In genomic region chr1:180031705-180032548, GRCm38 (mm10) we compare ENCODE assay signal across 21 mouse cellular contexts.
DNase-seq lines count a peak whose midpoint lies in the region; ATAC-seq lines count a peak whose summit lies in the region.
"Had no signal": no experiment of that assay in that cellular context is flagged by ENCODE, and none has a peak within 500 bp of the region (broad histone marks: within the 10 kb centered on the region; RNA-seq: fewer than 3 reads in every experiment).

No protein-coding gene starts in this region.

- H3K27ac ChIP-seq in liver, embryonic 11.5 days (ENCODE audit: low read depth, low read length): peak overlapping the region; percentile 59
- peak overlapping the region; percentile 76 for H3K27ac ChIP-seq in liver, embryonic 15.5 days (replicated peaks)
- H3K27ac ChIP-seq: embryonic facial prominence, embryonic 12.5 days; forebrain, embryonic 13.5 days; gastrocnemius, adult 2 months; heart, embryonic 13.5 days; hindbrain, embryonic 15.5 days had no signal

- H3K9me3 ChIP-seq in liver, embryonic 11.5 days (ENCODE audit: control insufficient read depth, low read length): no peaks in the 10 kb centered on the region
- H3K9me3 ChIP-seq in liver, embryonic 15.5 days (replicated peaks): no peaks in the 10 kb centered on the region
- H3K9me3 ChIP-seq: embryonic facial prominence, embryonic 12.5 days; forebrain, embryonic 13.5 days; heart, embryonic 13.5 days; hindbrain, embryonic 15.5 days had no signal

- peak overlapping the region; percentile 43 for H3K4me2 ChIP-seq in liver, embryonic 11.5 days
- peak overlapping the region; percentile 45 for H3K4me2 ChIP-seq in liver, embryonic 15.5 days
- H3K4me2 ChIP-seq: embryonic facial prominence, embryonic 12.5 days; forebrain, embryonic 13.5 days; heart, embryonic 13.5 days; hindbrain, embryonic 15.5 days had no signal

- no peaks in the 10 kb centered on the region for H3K27me3 ChIP-seq in liver, embryonic 11.5 days (replicated peaks; ENCODE audit: control insufficient read depth, insufficient read depth, low read length)
- no peaks in the 10 kb centered on the region for H3K27me3 ChIP-seq in liver, embryonic 15.5 days
- H3K27me3 ChIP-seq: embryonic facial prominence, embryonic 12.5 days; forebrain, embryonic 13.5 days; heart, embryonic 13.5 days; hindbrain, embryonic 15.5 days had no signal

- 67% methylated on average over 5 of the region's 5 CpGs for WGBS in liver, embryonic 11.5 days
- 41% methylated on average over 5 of the region's 5 CpGs for WGBS in liver, embryonic 15.5 days (ENCODE audit: insufficient replicate concordance)

- no peak overlapping the region for H3K4me3 ChIP-seq in liver, embryonic 11.5 days (ENCODE audit: low read depth, low read length)
- no peak overlapping the region for H3K4me3 ChIP-seq in liver, embryonic 15.5 days (replicated peaks)
- H3K4me3 ChIP-seq: embryonic facial prominence, embryonic 12.5 days; forebrain, embryonic 13.5 days; gastrocnemius, adult 2 months; heart, embryonic 13.5 days; hindbrain, embryonic 15.5 days had no signal

- DNase-seq in liver, embryonic 11.5 days (ENCODE audit: low spot score): no peak
- no peak for DNase-seq in liver
- DNase-seq in c-Kit-positive CD71-positive TER-119-positive erythroid progenitor cells, embryonic 14.5 days (ENCODE audit: low spot score): peak; percentile 51
- DNase-seq in left cerebral cortex, adult 9 months (ENCODE audit: low spot score in 2 of 2): no peak
- DNase-seq in left cerebral cortex, adult 11 months (ENCODE audit: low spot score): no peak
- no peak for DNase-seq in left cerebral cortex, adult 18-20 months (ENCODE audit: low spot score in 2 of 2)
- DNase-seq: adrenal gland, adult 2 months; adrenal gland, postnatal 25 days; cerebellum, adult 11 months; cerebellum, adult 9-10 months; cerebellum, postnatal 25 days; gastrocnemius, adult 2 months; gastrocnemius, postnatal 25 days; heart, adult 11 months; heart, postnatal 36 days had no signal

- H3K9ac ChIP-seq in liver, embryonic 11.5 days (ENCODE audit: low read depth, low read length): 0 out of 2 replicates have a peak overlapping the region, but pooled peaks have one; percentile 16
- H3K9ac ChIP-seq in liver, embryonic 15.5 days: no peak overlapping the region
- H3K9ac ChIP-seq: embryonic facial prominence, embryonic 12.5 days; forebrain, embryonic 13.5 days; heart, embryonic 13.5 days; hindbrain, embryonic 15.5 days had no signal

- H3K4me1 ChIP-seq in liver, embryonic 11.5 days (replicated peaks; ENCODE audit: control insufficient read depth, insufficient read depth, low read length): 0 out of 2 replicates have a peak, but pooled peaks cover 6% of the 10 kb centered on the region
- peaks cover 26% of the 10 kb centered on the region for H3K4me1 ChIP-seq in liver, embryonic 15.5 days (replicated peaks)
- H3K4me1 ChIP-seq: embryonic facial prominence, embryonic 12.5 days; forebrain, embryonic 13.5 days; hindbrain, embryonic 15.5 days had no signal

- H3K36me3 ChIP-seq in liver, embryonic 11.5 days (ENCODE audit: control insufficient read depth, insufficient read depth, low read length): no peaks in the 10 kb centered on the region
- no peaks in the 10 kb centered on the region for H3K36me3 ChIP-seq in liver, embryonic 15.5 days (replicated peaks)
- H3K36me3 ChIP-seq: hindbrain, embryonic 15.5 days had no signal

- peak; percentile 91 for ATAC-seq in liver, embryonic 11.5 days (replicated peaks; ENCODE audit: low FRiP score)
- peak; percentile 91 for ATAC-seq in liver, embryonic 15.5 days (ENCODE audit: insufficient read depth)
- peak; percentile 78 for ATAC-seq in megakaryocyte-erythroid progenitor cell, adult 5-6 weeks (replicated peaks; ENCODE audit: low FRiP score, low TSS enrichment, poor library complexity, severe bottlenecking)
- ATAC-seq: forebrain, embryonic 13.5 days had no signal
